Mouse (Mus musculus): Measurements from ENCODE around the gene Celf2. TPM values are rescaled to one million over a fixed set of nuclear protein-coding genes. Genes with fewer than 3 reads are reported as not detected.

Gene Celf2
- polyA plus RNA-seq, 1 experiment = 17.4 TPM

- Histone ChIP-seq H3K27me3 (ENCODE audit: control insufficient read depth, insufficient read depth, low read length) (no peaks in the 10 kb centered on the region), H3K4me3 (ENCODE audit: control insufficient read depth, low read depth, low read length) (no peak overlapping the region), H3K4me1 (ENCODE audit: control insufficient read depth, insufficient read depth, low read length) (no peaks in the 10 kb centered on the region), H3K27ac (ENCODE audit: control insufficient read depth, insufficient read depth, low read depth, low read length) (no peak overlapping the region), H3K36me3 (ENCODE audit: control insufficient read depth, insufficient read depth, low read length) (no peaks in the 10 kb centered on the region)
- no peak for TF ChIP-seq CTCF (IDR thresholded peaks at IDR 0.05; ENCODE audit: control insufficient read depth, insufficient read depth, insufficient replicate concordance, low read depth, low read length)
Observed at GRCm38 (mm10) chr2:6985706-6986105, 523.7 kb downstream of the Celf2 start.

GRCm38 (mm10) chr2:6983902-6984301, 525.5 kb downstream of the Celf2 start:
- Histone ChIP-seq H3K36me3 (ENCODE audit: control insufficient read depth, insufficient read depth, low read length) (no peaks in the 10 kb centered on the region), H3K4me3 (ENCODE audit: control insufficient read depth, low read depth, low read length) (no peak overlapping the region), H3K27ac (ENCODE audit: control insufficient read depth, insufficient read depth, low read depth, low read length) (no peak overlapping the region), H3K27me3 (ENCODE audit: control insufficient read depth, insufficient read depth, low read length) (no peaks in the 10 kb centered on the region), H3K4me1 (ENCODE audit: control insufficient read depth, insufficient read depth, low read length) (no peaks in the 10 kb centered on the region)
- no peak for TF ChIP-seq POLR2A (IDR thresholded peaks at IDR 0.05; ENCODE audit: control insufficient read depth, low read depth, low read length)

GRCm38 (mm10) chr2:6976300-6976699, 533.1 kb downstream of the Celf2 start:
- H3K36me3 ChIP-seq (ENCODE audit: control insufficient read depth, insufficient read depth, low read length) = no peaks in the 10 kb centered on the region
- no peaks in the 10 kb centered on the region for H3K4me1 ChIP-seq (ENCODE audit: control insufficient read depth, insufficient read depth, low read length)
- no peak overlapping the region for H3K4me3 ChIP-seq (ENCODE audit: control insufficient read depth, low read depth, low read length)
- H3K27ac ChIP-seq (ENCODE audit: control insufficient read depth, insufficient read depth, low read depth, low read length) = no peak overlapping the region
- TF ChIP-seq POLR2A (IDR thresholded peaks at IDR 0.05; ENCODE audit: control insufficient read depth, low read depth, low read length) (no peak), CTCF (IDR thresholded peaks at IDR 0.05; ENCODE audit: control insufficient read depth, insufficient read depth, insufficient replicate concordance, low read depth, low read length) (no peak)
- H3K27me3 ChIP-seq (ENCODE audit: control insufficient read depth, insufficient read depth, low read length) = no peaks in the 10 kb centered on the region

- no peak overlapping the region for H3K4me3 ChIP-seq (ENCODE audit: control insufficient read depth, low read depth, low read length)
- no peak overlapping the region for H3K27ac ChIP-seq (ENCODE audit: control insufficient read depth, insufficient read depth, low read depth, low read length)
- TF ChIP-seq CTCF (IDR thresholded peaks at IDR 0.05; ENCODE audit: control insufficient read depth, insufficient read depth, insufficient replicate concordance, low read depth, low read length) (no peak), POLR2A (IDR thresholded peaks at IDR 0.05; ENCODE audit: control insufficient read depth, low read depth, low read length) (no peak)
- no peaks in the 10 kb centered on the region for H3K27me3 ChIP-seq (ENCODE audit: control insufficient read depth, insufficient read depth, low read length)
- no peaks in the 10 kb centered on the region for H3K4me1 ChIP-seq (ENCODE audit: control insufficient read depth, insufficient read depth, low read length)
- no peaks in the 10 kb centered on the region for H3K36me3 ChIP-seq (ENCODE audit: control insufficient read depth, insufficient read depth, low read length)
Observed at GRCm38 (mm10) chr2:6969228-6969627, 540.1 kb downstream of the Celf2 start.

- Histone ChIP-seq H3K27me3 (ENCODE audit: control insufficient read depth, insufficient read depth, low read length) (no peaks in the 10 kb centered on the region), H3K27ac (ENCODE audit: control insufficient read depth, insufficient read depth, low read depth, low read length) (no peak overlapping the region), H3K4me3 (ENCODE audit: control insufficient read depth, low read depth, low read length) (no peak overlapping the region), H3K4me1 (ENCODE audit: control insufficient read depth, insufficient read depth, low read length) (no peaks in the 10 kb centered on the region), H3K36me3 (ENCODE audit: control insufficient read depth, insufficient read depth, low read length) (no peaks in the 10 kb centered on the region)
- TF ChIP-seq POLR2A (IDR thresholded peaks at IDR 0.05; ENCODE audit: control insufficient read depth, low read depth, low read length) (no peak), CTCF (IDR thresholded peaks at IDR 0.05; ENCODE audit: control insufficient read depth, insufficient read depth, insufficient replicate concordance, low read depth, low read length) (no peak)
Observed at GRCm38 (mm10) chr2:6965243-6965642, 544.1 kb downstream of the Celf2 start.

- no peak overlapping the region for H3K4me3 ChIP-seq (ENCODE audit: control insufficient read depth, low read depth, low read length)
- H3K27ac ChIP-seq (ENCODE audit: control insufficient read depth, insufficient read depth, low read depth, low read length) = no peak overlapping the region
- TF ChIP-seq CTCF (IDR thresholded peaks at IDR 0.05; ENCODE audit: control insufficient read depth, insufficient read depth, insufficient replicate concordance, low read depth, low read length) (no peak), POLR2A (IDR thresholded peaks at IDR 0.05; ENCODE audit: control insufficient read depth, low read depth, low read length) (no peak)
- H3K4me1 ChIP-seq (ENCODE audit: control insufficient read depth, insufficient read depth, low read length) = no peaks in the 10 kb centered on the region
- no peaks in the 10 kb centered on the region for H3K36me3 ChIP-seq (ENCODE audit: control insufficient read depth, insufficient read depth, low read length)
- H3K27me3 ChIP-seq (ENCODE audit: control insufficient read depth, insufficient read depth, low read length) = no peaks in the 10 kb centered on the region
Observed at GRCm38 (mm10) chr2:6950702-6951101, 558.7 kb downstream of the Celf2 start.

GRCm38 (mm10) chr2:6945638-6946415, 563.5 kb downstream of the Celf2 start:
- no peaks in the 10 kb centered on the region for H3K27me3 ChIP-seq (ENCODE audit: control insufficient read depth, insufficient read depth, low read length)
- H3K4me1 ChIP-seq (ENCODE audit: control insufficient read depth, insufficient read depth, low read length) = no peaks in the 10 kb centered on the region
- H3K27ac ChIP-seq (ENCODE audit: control insufficient read depth, insufficient read depth, low read depth, low read length) = no peak overlapping the region
- H3K4me3 ChIP-seq (ENCODE audit: control insufficient read depth, low read depth, low read length) = no peak overlapping the region
- TF ChIP-seq POLR2A (IDR thresholded peaks at IDR 0.05; ENCODE audit: control insufficient read depth, low read depth, low read length) = no peak
- no peak for TF ChIP-seq CTCF (IDR thresholded peaks at IDR 0.05; ENCODE audit: control insufficient read depth, insufficient read depth, insufficient replicate concordance, low read depth, low read length)
- no peaks in the 10 kb centered on the region for H3K36me3 ChIP-seq (ENCODE audit: control insufficient read depth, insufficient read depth, low read length)
